Mouse (Mus musculus): ENCODE measurements around the gene C730034F03Rik. TPM values are rescaled to one million over a fixed set of nuclear protein-coding genes. Genes with fewer than 3 reads are reported as not detected.
A peak's percentile ranks its signal among the peaks of the same experiment; 100 is the strongest.
"Not testable (repeated sequence)": the region's sequence is repeated elsewhere in the genome, so short reads cannot be mapped to it uniquely, and the experiment has no call there.

Gene C730034F03Rik
- polyA plus RNA-seq, 1 experiment from 2014 or later: 8.2 TPM

GRCm38 (mm10) chr15:89421938-89422337 is 7.5 kb upstream of the C730034F03Rik start:
- H3K36me3 ChIP-seq (replicated peaks): peaks cover 20% of the 10 kb centered on the region

GRCm38 (mm10) chr15:89424621-89425020 is 4.8 kb upstream of the C730034F03Rik start:
- Histone ChIP-seq H3K4me3 (no peak overlapping the region), H3K4me2 (no peak overlapping the region), H3K9ac (no peak overlapping the region), H3K4me1 (peaks cover 11% of the 10 kb centered on the region), H3K36me3 (replicated peaks) (peaks cover 23% of the 10 kb centered on the region), H3K9me3 (no peaks in the 10 kb centered on the region), H3K27ac (no peak overlapping the region), H3K27me3 (replicated peaks) (no peaks in the 10 kb centered on the region)
- no peak for ATAC-seq (replicated peaks)
- WGBS: 84% methylated on average over 8 of the region's 8 CpGs

More at GRCm38 (mm10) chr15:89421938-89422337, 7.5 kb upstream of the C730034F03Rik start:
- Histone ChIP-seq H3K9ac (no peak overlapping the region), H3K27ac (no peak overlapping the region), H3K9me3 (no peaks in the 10 kb centered on the region), H3K27me3 (replicated peaks) (no peaks in the 10 kb centered on the region), H3K4me2 (no peak overlapping the region), H3K4me3 (no peak overlapping the region), H3K4me1 (no peaks in the 10 kb centered on the region)
- WGBS: 96% methylated on average over 9 of the region's 9 CpGs
- no peak for ATAC-seq (replicated peaks)

- H3K4me1 ChIP-seq: peaks cover 15% of the 10 kb centered on the region
- no peak within 1 kb of the TSS for H3K4me3 ChIP-seq
- H3K27me3 ChIP-seq (replicated peaks): no peaks in the 10 kb centered on the region
- H3K36me3 ChIP-seq (replicated peaks): peaks cover 18% of the 10 kb centered on the region
- WGBS: 47% methylated on average over 6 of the region's 6 CpGs
- H3K9me3 ChIP-seq: no peaks in the 10 kb centered on the region
- no peak within 1 kb of the TSS for H3K9ac ChIP-seq
- no peak for ATAC-seq (replicated peaks)
- no peak within 1 kb of the TSS for H3K4me2 ChIP-seq
- no peak within 1 kb of the TSS for H3K27ac ChIP-seq
Measured at GRCm38 (mm10) chr15:89425711-89426121, 3.7 kb upstream of the C730034F03Rik start, which contains the start of gene Cpt1b. Gene Cpt1b, minus strand, starts transcription at chr15:89425863.

GRCm38 (mm10) chr15:89426716-89427115 is 2.7 kb upstream of the C730034F03Rik start:
- Histone ChIP-seq H3K27me3 (replicated peaks) (no peaks in the 10 kb centered on the region), H3K36me3 (replicated peaks) (peaks cover 17% of the 10 kb centered on the region)
- WGBS: 91% methylated on average over 10 of the region's 10 CpGs

GRCm38 (mm10) chr15:89428136-89428790 is 1.1 kb upstream of the C730034F03Rik start:
- peak overlapping the region; percentile 97 for H3K4me2 ChIP-seq
- H3K9me3 ChIP-seq: no peaks in the 10 kb centered on the region
- H3K4me3 ChIP-seq: peak overlapping the region; percentile 84
- H3K9ac ChIP-seq: peak overlapping the region; percentile 78
- H3K27me3 ChIP-seq (replicated peaks): no peaks in the 10 kb centered on the region
- H3K36me3 ChIP-seq (replicated peaks): peaks cover 13% of the 10 kb centered on the region
- H3K4me1 ChIP-seq: peaks cover 22% of the 10 kb centered on the region
- ATAC-seq (replicated peaks): no peak
- H3K27ac ChIP-seq: no peak overlapping the region
- 80% methylated on average over 19 of the region's 19 CpGs for WGBS

More at GRCm38 (mm10) chr15:89426716-89427115, 2.7 kb upstream of the C730034F03Rik start:
- no peak overlapping the region for H3K9ac ChIP-seq
- no peak overlapping the region for H3K4me2 ChIP-seq
- peaks cover 21% of the 10 kb centered on the region for H3K4me1 ChIP-seq
- ATAC-seq (replicated peaks): no peak
- no peak overlapping the region for H3K27ac ChIP-seq
- H3K4me3 ChIP-seq: no peak overlapping the region
- H3K9me3 ChIP-seq: no peaks in the 10 kb centered on the region

GRCm38 (mm10) chr15:89428821-89429351 is 503 bp upstream of the C730034F03Rik start:
- H3K4me2 ChIP-seq: peak overlapping the region; percentile 97
- no peaks in the 10 kb centered on the region for H3K27me3 ChIP-seq (replicated peaks)
- peak overlapping the region; percentile 78 for H3K9ac ChIP-seq
- peaks cover 22% of the 10 kb centered on the region for H3K4me1 ChIP-seq
- no peaks in the 10 kb centered on the region for H3K9me3 ChIP-seq
- H3K36me3 ChIP-seq (replicated peaks): peaks cover 13% of the 10 kb centered on the region
- H3K27ac ChIP-seq: peak overlapping the region; percentile 97
- 6% methylated on average over 22 of the region's 22 CpGs for WGBS
- ATAC-seq (replicated peaks): peak; percentile 71
- peak overlapping the region; percentile 84 for H3K4me3 ChIP-seq

- Histone ChIP-seq H3K9ac (peak overlapping the region; percentile 78), H3K36me3 (replicated peaks) (peaks cover 13% of the 10 kb centered on the region), H3K9me3 (no peaks in the 10 kb centered on the region), H3K4me3 (peak overlapping the region; percentile 84), H3K4me2 (peak overlapping the region; percentile 97), H3K27ac (peak overlapping the region; percentile 97), H3K27me3 (replicated peaks) (no peaks in the 10 kb centered on the region), H3K4me1 (peaks cover 22% of the 10 kb centered on the region)
- WGBS: 49% methylated on average over 6 of the region's 6 CpGs
- no peak for ATAC-seq (replicated peaks)
Measured at GRCm38 (mm10) chr15:89430341-89430740, 952 bp downstream of the C730034F03Rik start.

GRCm38 (mm10) chr15:89430771-89431170 is 1.4 kb downstream of the C730034F03Rik start:
- not testable (repeated sequence) for ATAC-seq (replicated peaks); H3K4me3 ChIP-seq; H3K27me3 ChIP-seq (replicated peaks); H3K9ac ChIP-seq; H3K9me3 ChIP-seq; H3K27ac ChIP-seq
- Histone ChIP-seq H3K4me2 (peak overlapping the region; percentile 97), H3K4me1 (peaks cover 22% of the 10 kb centered on the region), H3K36me3 (replicated peaks) (peaks cover 11% of the 10 kb centered on the region)
- 78% methylated on average over 9 of the region's 9 CpGs for WGBS

- Histone ChIP-seq H3K9me3 (no peaks in the 10 kb centered on the region), H3K4me2 (no peak overlapping the region), H3K36me3 (replicated peaks) (peaks cover 6% of the 10 kb centered on the region), H3K4me1 (peaks cover 22% of the 10 kb centered on the region), H3K9ac (no peak overlapping the region), H3K27me3 (replicated peaks) (no peaks in the 10 kb centered on the region), H3K27ac (no peak overlapping the region), H3K4me3 (no peak overlapping the region)
- no peak for ATAC-seq (replicated peaks)
- 90% methylated on average over 3 of the region's 3 CpGs for WGBS
Measured at GRCm38 (mm10) chr15:89431271-89431670, 1.9 kb downstream of the C730034F03Rik start.

- Histone ChIP-seq H3K27ac (no peak overlapping the region), H3K9ac (no peak overlapping the region), H3K4me3 (no peak overlapping the region), H3K9me3 (no peaks in the 10 kb centered on the region), H3K4me1 (peaks cover 22% of the 10 kb centered on the region), H3K27me3 (replicated peaks) (no peaks in the 10 kb centered on the region), H3K4me2 (no peak overlapping the region), H3K36me3 (replicated peaks) (peaks cover 4% of the 10 kb centered on the region; the same call in 1 of the 2 replicates)
- no peak for ATAC-seq (replicated peaks)
- 97% methylated on average over 6 of the region's 6 CpGs for WGBS
Measured at GRCm38 (mm10) chr15:89431806-89432205, 2.4 kb downstream of the C730034F03Rik start.

GRCm38 (mm10) chr15:89432946-89433345 is 3.6 kb downstream of the C730034F03Rik start:
- peaks cover 21% of the 10 kb centered on the region for H3K4me1 ChIP-seq
- no peak overlapping the region for H3K4me2 ChIP-seq
- 73% methylated on average over 4 of the region's 4 CpGs for WGBS
- no peaks in the 10 kb centered on the region for H3K27me3 ChIP-seq (replicated peaks)
- H3K9me3 ChIP-seq: no peaks in the 10 kb centered on the region
- no peak overlapping the region for H3K9ac ChIP-seq
- H3K27ac ChIP-seq: no peak overlapping the region
- H3K4me3 ChIP-seq: no peak overlapping the region
- no peak for ATAC-seq (replicated peaks)
- no peaks in the 10 kb centered on the region for H3K36me3 ChIP-seq (replicated peaks)

GRCm38 (mm10) chr15:89434136-89434535 is 4.7 kb downstream of the C730034F03Rik start:
- Histone ChIP-seq H3K36me3 (replicated peaks) (no peaks in the 10 kb centered on the region), H3K4me3 (no peak overlapping the region), H3K9ac (no peak overlapping the region), H3K27me3 (replicated peaks) (no peaks in the 10 kb centered on the region), H3K4me2 (no peak overlapping the region), H3K27ac (no peak overlapping the region), H3K9me3 (no peaks in the 10 kb centered on the region), H3K4me1 (peaks cover 11% of the 10 kb centered on the region)
- no peak for ATAC-seq (replicated peaks)
- 76% methylated on average over 3 of the region's 3 CpGs for WGBS

GRCm38 (mm10) chr15:89435878-89436277 is 6.5 kb downstream of the C730034F03Rik start:
- H3K9me3 ChIP-seq: no peaks in the 10 kb centered on the region
- H3K4me2 ChIP-seq: no peak overlapping the region
- peaks cover 7% of the 10 kb centered on the region; the same call in 1 of the 2 replicates for H3K4me1 ChIP-seq
- WGBS: 85% methylated on average over 5 of the region's 5 CpGs
- H3K27me3 ChIP-seq (replicated peaks): no peaks in the 10 kb centered on the region
- no peak overlapping the region for H3K9ac ChIP-seq
- no peak for ATAC-seq (replicated peaks)
- H3K36me3 ChIP-seq (replicated peaks): no peaks in the 10 kb centered on the region
- H3K4me3 ChIP-seq: no peak overlapping the region
- no peak overlapping the region for H3K27ac ChIP-seq

Measured in midbrain, embryonic 15.5 days (tissue).